Mouse (Mus musculus) heart, embryonic 11.5 days (tissue): ENCODE results near the gene Tmprss3. TPM values are rescaled to one million over a fixed set of nuclear protein-coding genes. Genes with fewer than 3 reads are reported as not detected.

ENCODE experiments used
- ATAC-seq: fragments of 200-750 bp; cut with Nextera tagmentation; replicated peaks from 2 replicates; pipeline ENCODE4 v1.8.0; 2017; ENCODE audit warnings: moderate library complexity; ENCODE audit not compliant: insufficient number of reproducible peaks, low FRiP score, low TSS enrichment
- H3K27ac ChIP-seq: fragments of 300-500 bp; sonication (generic); 2 replicates; pipeline ENCODE4 v1.5.1; 2014; ENCODE audit warnings: mild to moderate bottlenecking, low read depth, low read length
- H3K27me3 ChIP-seq: fragments of 300-500 bp; sonication (generic); 2 replicates; pipeline ENCODE4 v1.6.1; 2014; ENCODE audit warnings: mild to moderate bottlenecking, low read length, mixed read lengths; ENCODE audit not compliant: control insufficient read depth, insufficient read depth
- H3K36me3 ChIP-seq: fragments of 300-500 bp; sonication (generic); 2 replicates; pipeline ENCODE4 v1.6.1; 2014; ENCODE audit warnings: mild to moderate bottlenecking, low read length, moderate library complexity, mixed read lengths; ENCODE audit not compliant: control insufficient read depth, insufficient read depth
- H3K4me1 ChIP-seq: fragments of 300-500 bp; sonication (generic); 2 replicates; pipeline ENCODE4 v1.6.1; 2014; ENCODE audit warnings: low read length; ENCODE audit not compliant: control insufficient read depth, insufficient read depth
- H3K4me2 ChIP-seq: fragments of 300-500 bp; sonication (generic); 2 replicates; pipeline ENCODE4 v1.6.1; 2014; ENCODE audit warnings: mild to moderate bottlenecking, moderate library complexity
- H3K4me3 ChIP-seq: fragments of 300-500 bp; sonication (generic); 2 replicates; pipeline ENCODE4 v1.5.1; 2014; ENCODE audit warnings: low read depth, low read length
- H3K9ac ChIP-seq: fragments of 300-500 bp; sonication (generic); 2 replicates; pipeline ENCODE4 v1.6.1; 2014; ENCODE audit warnings: mild to moderate bottlenecking, low read depth, low read length, moderate library complexity
- H3K9me3 ChIP-seq: fragments of 300-500 bp; sonication (generic); replicated peaks from 2 replicates; pipeline ENCODE4 v1.6.1; 2016; ENCODE audit warnings: low read length; ENCODE audit not compliant: control insufficient read depth
- WGBS: fragments of 180-500 bp; shearing (Covaris S2); extraction: QIAGEN DNeasy Blood & Tissue Kit; methylation state at CpG from one replicate; pipeline ENCODE4 v1.1.7; 2014; ENCODE audit not compliant: insufficient replicate concordance; 5-methylcytosine and 5-hydroxymethylcytosine counted together
- polyA plus RNA-seq: library from polyadenylated mRNA; unstranded; fragments of >200 nt; fragmentation: Nextera tagmentation; extraction: Ambion mirVana; gene quantifications from 2 replicates; pipeline ENCODE4 v1.2.1, GENCODE M21; 2014

Gene Tmprss3
- 0.07 TPM in 1 of 2 replicates, not detected in the other for polyA plus RNA-seq

- no peak within 1 kb of the TSS for H3K4me3 ChIP-seq
- WGBS = 80% methylated on average over 11 of the region's 11 CpGs
- no peaks in the 10 kb centered on the region for H3K9me3 ChIP-seq
- H3K27me3 ChIP-seq = no peaks in the 10 kb centered on the region
- no peaks in the 10 kb centered on the region for H3K4me1 ChIP-seq
- H3K36me3 ChIP-seq = no peaks in the 10 kb centered on the region
- H3K27ac ChIP-seq = no peak within 1 kb of the TSS
- no peak within 1 kb of the TSS for H3K4me2 ChIP-seq
- no peak within 1 kb of the TSS for H3K9ac ChIP-seq
- ATAC-seq = no peak
Measured at GRCm38 (mm10) chr17:31198877-31199276, at the start of gene Tmprss3. Gene Tmprss3, minus strand, starts transcription at chr17:31198977.

- Histone ChIP-seq H3K4me1 (no peaks in the 10 kb centered on the region; the same call in 1 of the 2 replicates), H3K27ac (no peak overlapping the region), H3K36me3 (no peaks in the 10 kb centered on the region), H3K27me3 (no peaks in the 10 kb centered on the region), H3K9ac (no peak overlapping the region), H3K4me2 (no peak overlapping the region; the same call in 1 of the 2 replicates), H3K9me3 (no peaks in the 10 kb centered on the region), H3K4me3 (no peak overlapping the region)
- no peak for ATAC-seq
- 21% methylated on average over 5 of the region's 5 CpGs for WGBS
Measured at GRCm38 (mm10) chr17:31247144-31247543, 48.4 kb upstream of the Tmprss3 start.

- WGBS = 43% methylated on average over 5 of the region's 5 CpGs
- ATAC-seq = no peak
- no peak overlapping the region for H3K9ac ChIP-seq
Measured at GRCm38 (mm10) chr17:31245321-31245720, 46.5 kb upstream of the Tmprss3 start.

GRCm38 (mm10) chr17:31242764-31243163 is 44.0 kb upstream of the Tmprss3 start:
- Histone ChIP-seq H3K27ac (no peak overlapping the region), H3K4me2 (no peak overlapping the region), H3K4me3 (no peak overlapping the region), H3K9me3 (no peaks in the 10 kb centered on the region), H3K27me3 (no peaks in the 10 kb centered on the region), H3K4me1 (no peaks in the 10 kb centered on the region; the same call in 1 of the 2 replicates), H3K9ac (no peak overlapping the region), H3K36me3 (no peaks in the 10 kb centered on the region)
- no peak for ATAC-seq
- WGBS = 0% methylated on average over 1 of the region's 1 CpGs

More at GRCm38 (mm10) chr17:31245321-31245720, 46.5 kb upstream of the Tmprss3 start:
- no peak overlapping the region for H3K4me2 ChIP-seq
- H3K9me3 ChIP-seq = no peaks in the 10 kb centered on the region
- H3K27ac ChIP-seq = no peak overlapping the region
- no peaks in the 10 kb centered on the region; the same call in 1 of the 2 replicates for H3K4me1 ChIP-seq
- no peaks in the 10 kb centered on the region for H3K36me3 ChIP-seq
- no peak overlapping the region for H3K4me3 ChIP-seq
- no peaks in the 10 kb centered on the region for H3K27me3 ChIP-seq

GRCm38 (mm10) chr17:31241156-31241555 is 42.4 kb upstream of the Tmprss3 start:
- ATAC-seq = no peak
- no peaks in the 10 kb centered on the region for H3K36me3 ChIP-seq
- no peaks in the 10 kb centered on the region; the same call in 1 of the 2 replicates for H3K4me1 ChIP-seq
- H3K27me3 ChIP-seq = no peaks in the 10 kb centered on the region
- no peak overlapping the region for H3K27ac ChIP-seq
- no peak overlapping the region for H3K9ac ChIP-seq
- 79% methylated on average over 8 of the region's 8 CpGs for WGBS
- no peak overlapping the region for H3K4me2 ChIP-seq
- H3K4me3 ChIP-seq = no peak overlapping the region
- H3K9me3 ChIP-seq = no peaks in the 10 kb centered on the region

- H3K36me3 ChIP-seq = no peaks in the 10 kb centered on the region
- no peak overlapping the region for H3K4me3 ChIP-seq
- WGBS = 70% methylated on average over 7 of the region's 7 CpGs
- H3K4me1 ChIP-seq = no peaks in the 10 kb centered on the region
- no peak for ATAC-seq
- H3K27ac ChIP-seq = no peak overlapping the region
- H3K9ac ChIP-seq = no peak overlapping the region
- H3K4me2 ChIP-seq = no peak overlapping the region
- no peaks in the 10 kb centered on the region for H3K27me3 ChIP-seq
- H3K9me3 ChIP-seq = no peaks in the 10 kb centered on the region
Measured at GRCm38 (mm10) chr17:31238234-31239020, 39.6 kb upstream of the Tmprss3 start.

- WGBS = 92% methylated on average over 1 of the region's 1 CpGs
- ATAC-seq = no peak
- no peaks in the 10 kb centered on the region for H3K9me3 ChIP-seq
Measured at GRCm38 (mm10) chr17:31235915-31236314, 37.1 kb upstream of the Tmprss3 start.

GRCm38 (mm10) chr17:31232251-31233010 is 33.7 kb upstream of the Tmprss3 start:
- Histone ChIP-seq H3K4me2 (no peak overlapping the region), H3K4me1 (no peaks in the 10 kb centered on the region), H3K9me3 (no peaks in the 10 kb centered on the region), H3K9ac (no peak overlapping the region), H3K27ac (no peak overlapping the region), H3K27me3 (no peaks in the 10 kb centered on the region), H3K36me3 (no peaks in the 10 kb centered on the region), H3K4me3 (no peak overlapping the region)
- WGBS = 33% methylated on average over 8 of the region's 8 CpGs
- no peak for ATAC-seq

More at GRCm38 (mm10) chr17:31235915-31236314, 37.1 kb upstream of the Tmprss3 start:
- H3K9ac ChIP-seq = no peak overlapping the region
- no peak overlapping the region for H3K27ac ChIP-seq
- no peaks in the 10 kb centered on the region for H3K36me3 ChIP-seq
- H3K4me3 ChIP-seq = no peak overlapping the region
- no peaks in the 10 kb centered on the region for H3K4me1 ChIP-seq
- H3K4me2 ChIP-seq = no peak overlapping the region
- no peaks in the 10 kb centered on the region for H3K27me3 ChIP-seq
